Mouse (Mus musculus): ENCODE measurements around the gene Fam107b.

DNA sequence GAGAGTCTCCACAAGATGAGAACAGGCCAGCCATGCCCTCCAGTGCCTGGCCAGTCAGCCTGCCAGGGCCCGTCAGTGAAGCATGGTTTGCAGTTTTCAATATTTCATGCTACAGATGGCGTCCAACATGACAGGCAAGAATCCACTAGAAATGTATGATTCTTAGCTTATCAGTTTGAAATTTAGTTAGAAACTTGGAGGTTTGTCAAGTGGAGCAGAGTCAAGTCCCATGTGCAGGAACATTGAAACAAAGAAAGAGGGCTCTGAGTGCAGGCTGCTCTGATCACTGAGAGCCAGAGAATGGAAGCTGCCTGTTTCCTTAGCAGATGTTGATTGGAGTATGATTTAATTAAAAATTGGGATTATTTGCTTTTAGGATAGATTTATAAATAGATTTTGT lies 122.5 kb downstream of the Fam107b start:
- TF ChIP-seq CTCF (IDR thresholded peaks at IDR 0.05; ENCODE audit: low read depth, low read length) (no peak), GATA1 (IDR thresholded peaks at IDR 0.05; ENCODE audit: borderline replicate concordance, low read length) (no peak)
